Mouse (Mus musculus): ENCODE data around the gene Snap47.

DNA sequence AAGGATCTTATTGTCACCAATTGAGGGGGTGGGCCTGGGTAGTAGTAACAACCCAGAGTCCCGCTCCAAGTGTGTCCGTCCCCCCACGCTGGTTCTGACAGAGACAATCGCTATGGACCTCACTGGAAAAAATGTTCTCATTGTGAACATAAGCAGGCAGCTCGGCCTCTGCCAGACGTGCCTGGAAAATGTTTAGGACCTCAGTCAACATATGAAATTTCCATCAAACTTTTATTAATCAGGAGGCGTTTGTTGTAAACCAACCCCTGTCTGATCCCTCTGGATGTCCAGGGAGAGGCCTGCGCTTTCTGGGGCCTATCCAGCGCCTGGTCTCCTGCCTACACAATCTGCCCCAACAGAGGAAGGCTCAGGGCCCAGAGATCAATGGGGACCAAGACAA lies 87.0 kb downstream of the Snap47 start:
- no peak for TF ChIP-seq POLR2A (IDR thresholded peaks at IDR 0.05; ENCODE audit: borderline replicate concordance, control insufficient read depth, low read depth, low read length)
- TF ChIP-seq CTCF (IDR thresholded peaks at IDR 0.05; ENCODE audit: control insufficient read depth, insufficient read depth, low read length) = no peak
